8 mouse cellular contexts compared by ENCODE assay signal in the genomic region with DNA sequence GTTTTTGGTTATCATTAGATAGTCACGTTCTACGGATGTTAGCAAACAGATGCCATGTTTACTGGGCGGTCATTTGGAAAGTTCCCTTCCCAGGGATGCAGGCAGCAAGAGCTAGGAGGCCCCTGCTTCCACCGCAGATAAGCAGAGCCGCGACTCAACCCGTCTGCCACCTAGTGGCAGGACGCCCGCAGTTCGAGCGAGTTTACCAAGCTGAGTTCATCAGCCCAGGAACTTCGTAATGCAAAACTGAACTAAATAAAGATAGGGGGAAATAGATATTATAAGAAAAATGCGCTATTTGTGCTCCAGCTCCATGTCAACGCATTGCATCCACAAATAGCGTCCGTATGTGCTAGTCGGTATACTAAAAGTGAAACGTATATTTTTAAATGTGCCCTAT. TPM values are rescaled to one million over a fixed set of nuclear protein-coding genes. Genes with fewer than 3 reads are reported as not detected.
DNase-seq lines count a peak whose midpoint lies in the region; ATAC-seq and TF ChIP-seq lines count a peak whose summit lies in the region.

No protein-coding gene starts in this region.

- no peaks in the 10 kb centered on the region for H3K9me3 ChIP-seq in hindbrain, postnatal 0 days (ENCODE audit: low read length)
- H3K9me3 ChIP-seq in midbrain, embryonic 13.5 days: no peaks in the 10 kb centered on the region

- no peaks in the 10 kb centered on the region for H3K27me3 ChIP-seq in hindbrain, postnatal 0 days (ENCODE audit: insufficient read depth, low read length)
- no peaks in the 10 kb centered on the region for H3K27me3 ChIP-seq in midbrain, embryonic 13.5 days
- H3K27me3 ChIP-seq in small intestine, adult 2 months (ENCODE audit: control insufficient read depth, insufficient read depth, low read length): no peaks in the 10 kb centered on the region

- no peaks in the 10 kb centered on the region for H3K36me3 ChIP-seq in hindbrain, postnatal 0 days (ENCODE audit: insufficient read depth, low read length)
- no peaks in the 10 kb centered on the region for H3K36me3 ChIP-seq in midbrain, embryonic 13.5 days
- H3K36me3 ChIP-seq in small intestine, adult 2 months (ENCODE audit: control insufficient read depth, insufficient read depth, low read length): no peaks in the 10 kb centered on the region

- H3K4me2 ChIP-seq in hindbrain, postnatal 0 days (ENCODE audit: low read depth, low read length): no peak overlapping the region
- H3K4me2 ChIP-seq in midbrain, embryonic 13.5 days (replicated peaks): no peak overlapping the region

- WGBS in hindbrain, postnatal 0 days: 20% methylated on average over 18 of the region's 18 CpGs
- 22% methylated on average over 18 of the region's 18 CpGs for WGBS in midbrain, embryonic 13.5 days
- WGBS in small intestine, adult 2 months: 13% methylated on average over 18 of the region's 18 CpGs

- peak; percentile 70; the same call in 1 of the 2 replicates for ATAC-seq in hindbrain, postnatal 0 days
- peak; percentile 80 for ATAC-seq in midbrain, embryonic 13.5 days

- TF ChIP-seq POLR2A in small intestine, adult 2 months (IDR thresholded peaks at IDR 0.05; ENCODE audit: low read depth, low read length): no peak

- no peak overlapping the region for H3K4me3 ChIP-seq in hindbrain, postnatal 0 days (ENCODE audit: low read length)
- H3K4me3 ChIP-seq in midbrain, embryonic 13.5 days (replicated peaks): no peak overlapping the region
- H3K4me3 ChIP-seq in small intestine, adult 2 months (ENCODE audit: low read depth, low read length): no peak overlapping the region

- H3K27ac ChIP-seq in hindbrain, postnatal 0 days: no peak overlapping the region
- no peak overlapping the region for H3K27ac ChIP-seq in midbrain, embryonic 13.5 days
- no peak overlapping the region for H3K27ac ChIP-seq in small intestine, adult 2 months (ENCODE audit: insufficient read depth, low read depth, low read length)

- TF ChIP-seq CTCF in hindbrain, postnatal 0 days (IDR thresholded peaks at IDR 0.05; ENCODE audit: low read depth): peak; percentile 86
- TF ChIP-seq CTCF in small intestine, adult 2 months (IDR thresholded peaks at IDR 0.05; ENCODE audit: extremely low read depth, insufficient read length, insufficient replicate concordance, low read depth, low read length): peak; percentile 77

- H3K9ac ChIP-seq in hindbrain, postnatal 0 days (replicated peaks; ENCODE audit: low read length): no peak overlapping the region
- no peak overlapping the region for H3K9ac ChIP-seq in midbrain, embryonic 13.5 days (replicated peaks)

- peak; percentile 88 for DNase-seq in ZHBTc4 (ENCODE audit: low read depth, low spot score)
- DNase-seq in cerebellum, adult 9-10 months: peak; percentile 52
- DNase-seq in frontal cortex, postnatal 25 days (ENCODE audit: low spot score in 2 of 2): peak; percentile 71 to 81
- DNase-seq in hindbrain, postnatal 0 days (ENCODE audit: low spot score): peak; percentile 88
- DNase-seq in left cerebral cortex, adult 9 months (ENCODE audit: low spot score in 2 of 2): peak; percentile 30 to 90
- DNase-seq in T-cell, adult 2 months (ENCODE audit: low spot score): no peak

- H3K4me1 ChIP-seq in hindbrain, postnatal 0 days (ENCODE audit: insufficient read depth, low read length): no peaks in the 10 kb centered on the region
- H3K4me1 ChIP-seq in midbrain, embryonic 13.5 days (replicated peaks): no peaks in the 10 kb centered on the region
- no peaks in the 10 kb centered on the region for H3K4me1 ChIP-seq in small intestine, adult 2 months (ENCODE audit: control insufficient read depth, insufficient read depth, insufficient read length, low read length)

RNA-seq across cellular contexts. Expression of a gene that starts 37.5 kb away (rescaled TPM):
- total RNA-seq in hindbrain, postnatal 0 days (2014; rRNA removed): 0.21 and 1.2 TPM in 2 replicates
- polyA plus RNA-seq in hindbrain, postnatal 0 days (2015; fragmentation: Nextera tagmentation; extraction: Ambion mirVana): 0.13 TPM in 1 of 2 replicates, not detected in the other
- polyA plus RNA-seq in midbrain, embryonic 13.5 days (2015; fragmentation: Nextera tagmentation; extraction: Ambion mirVana): not detected in 2 replicates
- 0.74 and 0.89 TPM in 2 replicates for polyA plus RNA-seq in small intestine, adult 2 months (2012; rRNA removed)
